Mouse (Mus musculus) cerebellum, postnatal 14 days (tissue): Measurements from ENCODE around the gene Ifit3b.
"Not testable (repeated sequence)": the region's sequence is repeated elsewhere in the genome, so short reads cannot be mapped to it uniquely, and the experiment has no call there.

ENCODE experiments used
- DNase-seq, 2 experiments: peaks; one replicate each; pipeline ENCODE4 v3.0.0; 2021; ENCODE audit warnings: mixed read lengths in 2 of 2

Ifit3b gene

GRCm38 (mm10) chr19:34607237-34608051, at the start of gene Ifit3b:
Gene Ifit3b (plus strand): TSS chr19:34607970.
- not testable (repeated sequence) for DNase-seq

GRCm38 (mm10) chr19:34562556-34562955, 45.2 kb upstream of the Ifit3b start:
- no peak for DNase-seq

GRCm38 (mm10) chr19:34566178-34566784, 41.5 kb upstream of the Ifit3b start:
- DNase-seq: no peak

GRCm38 (mm10) chr19:34568988-34569895, 38.5 kb upstream of the Ifit3b start:
- no peak for DNase-seq

- no peak for DNase-seq
Observed at GRCm38 (mm10) chr19:34569896-34570476, 37.8 kb upstream of the Ifit3b start.

GRCm38 (mm10) chr19:34571080-34571479, 36.7 kb upstream of the Ifit3b start:
- no peak for DNase-seq

GRCm38 (mm10) chr19:34573650-34574049, 34.1 kb upstream of the Ifit3b start:
- no peak for DNase-seq

- no peak for DNase-seq
Observed at GRCm38 (mm10) chr19:34577121-34577520, 30.6 kb upstream of the Ifit3b start.

GRCm38 (mm10) chr19:34582696-34583095, 25.1 kb upstream of the Ifit3b start:
- DNase-seq: not testable (repeated sequence)

GRCm38 (mm10) chr19:34583126-34583766, 24.5 kb upstream of the Ifit3b start, which contains the start of gene Ifit3:
Gene Ifit3 (plus strand): TSS chr19:34583531.
- DNase-seq: not testable (repeated sequence)

GRCm38 (mm10) chr19:34585740-34586458, 21.9 kb upstream of the Ifit3b start:
- DNase-seq: not testable (repeated sequence)

- DNase-seq: not testable (repeated sequence)
Observed at GRCm38 (mm10) chr19:34587898-34588692, 19.7 kb upstream of the Ifit3b start.

GRCm38 (mm10) chr19:34588959-34589358, 18.8 kb upstream of the Ifit3b start:
- DNase-seq: no peak

GRCm38 (mm10) chr19:34593456-34593855, 14.3 kb upstream of the Ifit3b start:
- DNase-seq: no peak

- not testable (repeated sequence) for DNase-seq
Observed at GRCm38 (mm10) chr19:34594523-34594922, 13.2 kb upstream of the Ifit3b start.

- peak in 1 of 2 experiments; percentile 10 for DNase-seq
Observed at GRCm38 (mm10) chr19:34596811-34597210, 11.0 kb upstream of the Ifit3b start.

GRCm38 (mm10) chr19:34598341-34598740, 9.4 kb upstream of the Ifit3b start:
- peak; percentile 76 to 89 for DNase-seq

GRCm38 (mm10) chr19:34599250-34599649, 8.5 kb upstream of the Ifit3b start:
- DNase-seq: not testable (repeated sequence)

- not testable (repeated sequence) for DNase-seq
Observed at GRCm38 (mm10) chr19:34601888-34602287, 5.9 kb upstream of the Ifit3b start, which contains the start of gene Ifit1bl1. Gene Ifit1bl1 (minus strand): TSS chr19:34601956.

GRCm38 (mm10) chr19:34605472-34605871, 2.3 kb upstream of the Ifit3b start:
- no peak for DNase-seq
